Mouse (Mus musculus) liver, embryonic 13.5 days (tissue): ENCODE data around the gene Nudt22. TPM values are rescaled to one million over a fixed set of nuclear protein-coding genes. Genes with fewer than 3 reads are reported as not detected.
A peak's percentile ranks its signal among the peaks of the same experiment; 100 is the strongest.

Experiments used
- ATAC-seq: fragments of 200-750 bp; cut with Nextera tagmentation; 2 replicates; pipeline ENCODE4 v1.8.0; 2017; ENCODE audit warnings: low read depth, mild to moderate bottlenecking, moderate number of reproducible peaks, moderate library complexity
- DNase-seq: peaks from one replicate; pipeline ENCODE4 v3.0.0; 2022
- H3K27ac ChIP-seq: fragments of 300-500 bp; sonication (generic); 2 replicates; pipeline ENCODE4 v1.5.1; 2015; ENCODE audit warnings: moderate library complexity, mild to moderate bottlenecking, inconsistent platforms
- H3K27me3 ChIP-seq: fragments of 300-500 bp; sonication (generic); 2 replicates; pipeline ENCODE4 v1.6.1; 2015; ENCODE audit warnings: mild to moderate bottlenecking, inconsistent platforms
- H3K36me3 ChIP-seq: fragments of 300-500 bp; sonication (generic); 2 replicates; pipeline ENCODE4 v1.6.1; 2015; ENCODE audit warnings: mild to moderate bottlenecking, inconsistent platforms
- H3K4me1 ChIP-seq: fragments of 300-500 bp; sonication (generic); replicated peaks from 2 replicates; pipeline ENCODE4 v1.6.1; 2015; ENCODE audit warnings: inconsistent platforms
- H3K4me2 ChIP-seq: fragments of 300-500 bp; sonication (generic); 2 replicates; pipeline ENCODE4 v1.6.1; 2015; ENCODE audit warnings: inconsistent platforms, mild to moderate bottlenecking, moderate library complexity
- H3K4me3 ChIP-seq: fragments of 300-500 bp; sonication (generic); replicated peaks from 2 replicates; pipeline ENCODE4 v1.5.1; 2015; ENCODE audit warnings: mild to moderate bottlenecking, inconsistent platforms
- H3K9ac ChIP-seq: fragments of 300-500 bp; sonication (generic); 2 replicates; pipeline ENCODE4 v1.6.1; 2015; ENCODE audit warnings: mild to moderate bottlenecking, inconsistent platforms
- H3K9me3 ChIP-seq: fragments of 300-500 bp; sonication (generic); replicated peaks from 2 replicates; pipeline ENCODE4 v1.6.1; 2016; ENCODE audit warnings: inconsistent platforms
- WGBS: fragments of 180-500 bp; shearing (Covaris S2); methylation state at CpG from one replicate; pipeline ENCODE4 v1.1.7; 2015; ENCODE audit not compliant: insufficient replicate concordance; 5-methylcytosine and 5-hydroxymethylcytosine counted together
- polyA plus RNA-seq: library from polyadenylated mRNA; unstranded; fragments of >200 nt; fragmentation: Nextera tagmentation; extraction: Ambion mirVana; gene quantifications from 2 replicates; pipeline ENCODE4 v1.2.1, GENCODE M21; 2015

The Nudt22 gene
- polyA plus RNA-seq, 1 experiment from 2014 or later, result 10.7 TPM

- peaks cover 90% of the 10 kb centered on the region for H3K4me1 ChIP-seq
- ATAC-seq, result no peak
- 29% methylated on average over 12 of the region's 12 CpGs for WGBS
Measured at GRCm38 (mm10) chr19:6973581-6974190, 22.2 kb downstream of the Nudt22 start.

GRCm38 (mm10) chr19:6972247-6972917, 23.5 kb downstream of the Nudt22 start:
- DNase-seq (no peak), ATAC-seq (no peak)
- 75% methylated on average over 13 of the region's 13 CpGs for WGBS
- Histone ChIP-seq H3K27ac (0 out of 2 replicates have a peak overlapping the region, but pooled peaks have one; percentile 27), H3K4me2 (no peak overlapping the region), H3K4me1 (peaks cover 88% of the 10 kb centered on the region), H3K9me3 (no peaks in the 10 kb centered on the region), H3K9ac (no peak overlapping the region), H3K4me3 (no peak overlapping the region), H3K36me3 (peaks cover 10% of the 10 kb centered on the region), H3K27me3 (peaks cover 7% of the 10 kb centered on the region; the same call in 1 of the 2 replicates)

More at GRCm38 (mm10) chr19:6973581-6974190, 22.2 kb downstream of the Nudt22 start:
- H3K9ac ChIP-seq, result peak overlapping the region; percentile 61
- H3K4me3 ChIP-seq, result peak overlapping the region; percentile 74
- 0 out of 2 replicates have a peak, but pooled peaks cover 6% of the 10 kb centered on the region for H3K27me3 ChIP-seq
- H3K4me2 ChIP-seq, result peak overlapping the region; percentile 82
- H3K27ac ChIP-seq, result peak overlapping the region; percentile 63
- no peaks in the 10 kb centered on the region for H3K9me3 ChIP-seq
- H3K36me3 ChIP-seq, result peaks cover 23% of the 10 kb centered on the region
- no peak for DNase-seq

DNA sequence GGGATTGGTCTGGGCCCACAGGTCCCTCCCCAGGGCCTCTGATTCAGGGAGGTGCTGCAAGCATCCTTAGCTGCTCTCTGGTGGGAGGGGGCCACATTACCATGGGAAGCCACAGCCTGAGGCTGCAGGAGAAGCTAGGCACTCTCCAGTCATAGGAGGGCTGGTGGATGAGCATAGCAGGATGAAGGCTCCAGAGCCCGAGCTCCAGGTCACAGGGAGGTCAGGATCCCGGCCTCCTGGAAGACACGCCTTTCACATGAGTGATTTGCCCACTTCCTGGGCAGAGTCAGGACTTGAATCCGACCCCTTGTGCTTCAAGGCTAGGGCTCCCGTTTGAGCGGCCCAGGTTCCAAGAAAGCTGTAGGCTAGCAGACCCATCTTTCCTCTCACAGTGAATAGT, 24.3 kb downstream of the Nudt22 start:
- Histone ChIP-seq H3K36me3 (peaks cover 4% of the 10 kb centered on the region; the same call in 1 of the 2 replicates), H3K4me1 (peaks cover 87% of the 10 kb centered on the region), H3K4me2 (no peak overlapping the region), H3K27ac (peak overlapping the region; percentile 23; the same call in 1 of the 2 replicates), H3K9ac (no peak overlapping the region), H3K4me3 (no peak overlapping the region), H3K9me3 (no peaks in the 10 kb centered on the region), H3K27me3 (peaks cover 7% of the 10 kb centered on the region; the same call in 1 of the 2 replicates)
- ATAC-seq (no peak), DNase-seq (no peak)
- WGBS, result 55% methylated on average over 6 of the region's 6 CpGs

DNA sequence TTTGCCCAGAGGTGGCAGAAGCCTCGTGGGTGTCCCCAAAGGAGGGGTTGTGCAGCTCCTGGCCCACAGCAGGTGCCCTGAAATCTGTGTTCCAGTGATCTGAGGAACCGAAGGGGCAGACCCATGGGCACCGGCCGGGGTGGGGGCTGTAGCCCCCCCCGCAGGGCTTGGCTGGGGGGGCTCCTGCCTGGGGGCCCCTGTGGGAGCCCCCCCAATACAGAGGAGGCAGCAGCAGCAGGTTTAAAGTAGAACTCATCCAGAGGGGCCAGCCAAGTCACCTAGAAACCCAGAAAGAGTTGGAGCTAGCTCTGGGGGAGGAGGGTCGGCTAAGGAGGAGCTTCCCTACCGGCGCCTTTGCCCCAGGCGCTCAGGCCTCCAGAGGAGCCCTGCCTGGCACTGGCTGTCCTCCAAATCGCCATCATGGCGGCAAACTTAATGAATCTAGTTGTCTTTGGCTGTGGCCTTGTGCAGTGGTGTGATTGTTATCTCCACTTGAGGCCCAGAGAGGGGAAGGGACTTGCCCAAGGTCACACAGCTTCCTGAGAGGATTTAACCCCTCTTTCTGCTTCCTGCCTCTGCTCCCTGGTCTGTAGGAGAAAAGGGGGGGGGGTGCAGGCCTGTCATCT, 25.3 kb downstream of the Nudt22 start:
- H3K4me2 ChIP-seq, result peak overlapping the region; percentile 95
- DNase-seq (no peak), ATAC-seq (no peak)
- peak overlapping the region; percentile 80 for H3K9ac ChIP-seq
- H3K4me1 ChIP-seq, result peaks cover 77% of the 10 kb centered on the region
- peak overlapping the region; percentile 71 for H3K4me3 ChIP-seq
- peaks cover 7% of the 10 kb centered on the region; the same call in 1 of the 2 replicates for H3K27me3 ChIP-seq
- 22% methylated on average over 11 of the region's 11 CpGs for whole genome bisulfite sequencing
- H3K27ac ChIP-seq, result peak overlapping the region; percentile 57
- H3K36me3 ChIP-seq, result peaks cover 5% of the 10 kb centered on the region; the same call in 1 of the 2 replicates
- no peaks in the 10 kb centered on the region for H3K9me3 ChIP-seq

DNA sequence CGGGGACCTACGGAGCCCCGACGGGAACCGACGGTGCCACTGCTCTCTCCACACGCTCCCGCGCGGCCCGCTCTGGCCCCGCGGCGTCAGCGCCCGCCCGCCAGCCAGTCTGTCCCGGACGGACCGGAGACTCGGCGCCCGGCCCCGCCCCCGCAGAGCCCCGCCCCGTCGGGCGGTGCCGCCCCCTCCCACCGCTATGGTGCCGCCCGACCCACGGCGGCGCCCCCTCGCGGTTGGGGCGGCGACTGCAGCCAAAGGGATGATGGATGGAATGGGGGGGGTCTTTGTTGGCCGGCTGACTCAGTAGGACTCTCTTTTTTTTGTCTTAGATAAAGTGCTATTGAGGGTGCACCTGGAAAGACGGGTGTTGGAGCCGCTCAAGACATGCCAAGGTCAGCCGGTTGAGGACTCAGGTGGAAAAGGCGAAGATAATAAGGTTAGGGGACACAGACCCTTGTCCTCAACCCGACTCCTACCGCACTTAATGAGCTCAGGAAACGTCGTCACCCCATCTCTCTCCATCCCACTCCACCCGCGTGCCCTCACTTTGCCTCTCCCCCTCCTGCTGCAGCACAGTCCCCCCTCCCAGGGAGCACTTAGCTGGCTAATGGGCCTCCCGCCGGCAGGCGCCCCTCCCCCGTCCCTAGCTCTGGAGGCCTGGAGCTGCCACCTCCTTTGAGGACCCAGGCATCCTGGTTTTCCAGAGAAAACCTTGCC, 26.1 kb downstream of the Nudt22 start:
- ATAC-seq (peak; percentile 73), DNase-seq (peak; percentile 67)
- peaks cover 7% of the 10 kb centered on the region; the same call in 1 of the 2 replicates for H3K27me3 ChIP-seq
- peaks cover 13% of the 10 kb centered on the region; the same call in 1 of the 2 replicates for H3K36me3 ChIP-seq
- peak overlapping the region; percentile 71 for H3K4me3 ChIP-seq
- H3K4me2 ChIP-seq, result peak overlapping the region; percentile 95
- H3K9me3 ChIP-seq, result no peaks in the 10 kb centered on the region
- H3K4me1 ChIP-seq, result peaks cover 73% of the 10 kb centered on the region
- H3K27ac ChIP-seq, result peak overlapping the region; percentile 57; the same call in 1 of the 2 replicates
- H3K9ac ChIP-seq, result peak overlapping the region; percentile 80
- under 1% methylated on average over 55 of the region's 55 CpGs for WGBS

DNA sequence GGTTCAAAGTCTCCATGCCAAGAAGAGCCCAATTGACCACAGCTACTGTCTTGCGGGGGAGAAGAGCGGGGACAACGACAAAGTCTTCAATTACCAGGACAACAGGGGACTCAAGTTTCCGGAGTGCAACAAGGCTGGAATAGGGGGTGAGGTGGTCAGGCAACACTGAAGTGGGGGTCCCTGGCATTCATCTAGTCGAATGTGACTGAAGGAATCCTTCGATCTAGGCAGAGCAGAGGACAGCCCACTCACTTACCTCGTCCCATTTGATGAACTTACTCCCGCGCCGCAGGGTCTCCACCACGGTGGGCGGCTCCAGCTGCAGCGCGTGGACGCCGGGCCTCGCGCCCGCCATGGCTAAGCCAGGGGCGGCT, 26.6 kb downstream of the Nudt22 start:
- H3K4me2 ChIP-seq, result peak overlapping the region; percentile 95
- peaks cover 69% of the 10 kb centered on the region for H3K4me1 ChIP-seq
- peaks cover 18% of the 10 kb centered on the region; the same call in 1 of the 2 replicates for H3K36me3 ChIP-seq
- H3K27me3 ChIP-seq, result peaks cover 7% of the 10 kb centered on the region; the same call in 1 of the 2 replicates
- WGBS, result 2% methylated on average over 20 of the region's 20 CpGs
- H3K9me3 ChIP-seq, result no peaks in the 10 kb centered on the region
- DNase-seq (no peak), ATAC-seq (no peak)
- peak overlapping the region; percentile 71 for H3K4me3 ChIP-seq
- no peak overlapping the region for H3K27ac ChIP-seq
- peak overlapping the region; percentile 80 for H3K9ac ChIP-seq

DNA sequence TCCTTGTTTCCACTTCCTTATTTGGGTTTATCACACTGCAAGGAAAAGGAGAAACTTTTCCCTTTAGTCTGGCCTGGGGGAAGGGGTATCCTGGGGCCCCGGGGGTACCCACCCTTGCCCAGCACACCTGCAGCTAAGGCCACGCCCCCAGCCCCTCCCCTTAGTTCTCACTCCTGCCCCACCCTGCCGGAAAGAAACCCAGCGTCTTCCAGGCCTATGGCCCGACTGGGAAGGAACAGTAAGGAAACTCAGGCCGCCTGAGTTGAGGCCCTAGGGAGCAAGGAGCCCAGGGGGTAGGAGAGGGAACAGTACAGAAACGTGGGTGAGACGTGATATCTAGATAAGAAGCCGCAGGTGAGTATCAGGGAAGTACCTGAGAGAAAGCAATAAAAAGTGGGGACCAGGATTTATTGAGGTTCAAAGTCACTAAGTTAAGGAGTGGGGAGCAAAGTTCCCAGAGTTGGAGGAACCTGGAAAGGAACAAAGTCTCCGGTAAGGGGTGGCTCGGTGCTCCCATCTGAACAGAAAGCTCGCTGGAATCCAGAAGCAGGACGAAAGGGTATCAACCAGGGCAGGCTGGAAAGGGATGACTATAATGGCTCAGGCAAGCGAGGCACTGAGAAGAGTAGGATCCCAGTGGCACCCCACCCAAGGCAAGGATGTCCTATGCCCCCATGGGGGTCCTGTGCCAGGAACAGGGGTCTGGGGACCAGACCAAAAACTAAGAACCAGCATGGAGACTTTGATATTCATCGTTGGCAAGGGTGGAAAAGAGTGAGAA, 27.2 kb downstream of the Nudt22 start:
- Histone ChIP-seq H3K27ac (no peak overlapping the region), H3K4me2 (peak overlapping the region; percentile 95), H3K27me3 (peaks cover 7% of the 10 kb centered on the region; the same call in 1 of the 2 replicates), H3K4me1 (peaks cover 63% of the 10 kb centered on the region), H3K4me3 (peak overlapping the region; percentile 71), H3K36me3 (peaks cover 21% of the 10 kb centered on the region; the same call in 1 of the 2 replicates), H3K9me3 (no peaks in the 10 kb centered on the region), H3K9ac (peak overlapping the region; percentile 80)
- ATAC-seq, result no peak
- no peak for DNase-seq
- WGBS, result 11% methylated on average over 15 of the region's 15 CpGs

DNA sequence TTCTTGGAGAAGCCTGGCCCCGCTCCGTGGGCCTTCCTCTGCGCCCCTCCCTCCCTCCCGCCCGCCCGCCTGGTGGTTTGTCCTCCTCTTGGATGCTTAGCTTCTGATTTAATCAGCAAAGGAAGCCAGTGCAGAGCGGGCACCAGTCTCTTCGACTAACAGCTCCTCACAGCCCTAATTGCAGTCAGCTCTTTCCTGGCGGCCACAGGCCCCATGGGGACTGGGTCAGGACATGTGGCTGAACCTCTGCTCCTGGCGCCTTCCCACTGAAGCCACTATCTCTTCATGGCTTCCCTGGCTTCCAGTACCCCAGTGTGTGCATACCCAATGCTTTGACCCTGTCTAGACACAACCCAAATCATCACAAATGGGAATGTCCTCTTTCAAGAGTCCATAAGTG, 39.5 kb downstream of the Nudt22 start:
- ATAC-seq (no peak), DNase-seq (no peak)
- Histone ChIP-seq H3K4me1 (peaks cover 20% of the 10 kb centered on the region), H3K27ac (no peak overlapping the region), H3K4me3 (no peak overlapping the region), H3K27me3 (no peaks in the 10 kb centered on the region), H3K9me3 (no peaks in the 10 kb centered on the region), H3K36me3 (peaks cover 45% of the 10 kb centered on the region), H3K9ac (no peak overlapping the region), H3K4me2 (no peak overlapping the region)
- WGBS, result 82% methylated on average over 10 of the region's 10 CpGs

DNA sequence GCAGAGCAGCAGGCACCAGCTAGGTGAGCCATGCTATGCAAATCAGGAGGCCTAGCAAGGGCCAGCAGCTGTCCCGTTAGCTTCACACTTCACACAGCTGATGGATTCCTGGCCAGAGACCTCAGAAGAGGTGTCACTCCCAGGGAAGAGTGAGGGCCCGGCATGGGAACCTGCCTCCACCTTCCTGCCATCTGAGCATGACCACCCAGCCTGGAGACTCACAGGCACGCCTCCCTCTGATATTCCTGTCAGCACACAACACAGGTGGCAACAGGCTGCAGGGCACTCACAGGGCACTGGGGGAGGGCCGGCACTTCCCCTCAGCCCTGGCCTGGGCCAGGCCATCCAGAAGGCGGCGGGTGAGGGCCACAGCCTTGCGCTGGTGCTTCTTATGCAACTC, 40.5 kb downstream of the Nudt22 start:
- Histone ChIP-seq H3K27ac (no peak overlapping the region), H3K36me3 (peaks cover 39% of the 10 kb centered on the region), H3K4me3 (no peak overlapping the region), H3K4me2 (no peak overlapping the region), H3K4me1 (peaks cover 25% of the 10 kb centered on the region), H3K9ac (no peak overlapping the region), H3K9me3 (no peaks in the 10 kb centered on the region), H3K27me3 (no peaks in the 10 kb centered on the region)
- DNase-seq, result no peak
- ATAC-seq, result no peak
- WGBS, result 79% methylated on average over 7 of the region's 7 CpGs

GRCm38 (mm10) chr19:6954046-6954445, 41.9 kb downstream of the Nudt22 start:
- Histone ChIP-seq H3K9me3 (no peaks in the 10 kb centered on the region), H3K36me3 (peaks cover 29% of the 10 kb centered on the region), H3K4me1 (peaks cover 39% of the 10 kb centered on the region), H3K27me3 (no peaks in the 10 kb centered on the region), H3K9ac (no peak overlapping the region), H3K4me3 (no peak overlapping the region), H3K27ac (no peak overlapping the region), H3K4me2 (no peak overlapping the region)
- WGBS, result 75% methylated on average over 9 of the region's 9 CpGs
- DNase-seq (no peak), ATAC-seq (no peak)
